Mouse (Mus musculus): ENCODE results near the gene Sult2b1. TPM values are rescaled to one million over a fixed set of nuclear protein-coding genes. Genes with fewer than 3 reads are reported as not detected.

Sult2b1 gene
- total and polyA plus RNA-seq, 3 experiments, result 0.17 to 0.29 TPM; not detected in 1

DNA sequence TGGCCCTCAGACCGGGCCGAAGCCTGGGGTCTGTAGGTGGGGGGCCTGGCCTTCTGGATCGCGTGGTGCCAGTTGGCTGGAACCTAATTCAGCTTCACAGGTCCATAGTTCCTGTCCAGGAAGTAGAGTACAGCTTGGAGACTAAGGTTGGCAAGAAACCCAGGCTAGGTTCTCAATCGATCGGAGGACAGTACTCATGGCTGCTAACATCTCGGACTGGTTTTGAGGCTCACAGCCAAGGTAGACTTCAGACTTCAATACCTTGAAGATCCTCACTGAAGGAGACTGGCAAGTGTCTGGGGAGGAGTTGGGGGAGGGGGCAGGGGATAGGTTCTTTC lies 63.3 kb downstream of the Sult2b1 start:
- Histone ChIP-seq H3K4me1 (ENCODE audit: control insufficient read depth in 1 of 2, insufficient read depth in 2 of 2) (peaks cover 7 to 26% of the 10 kb centered on the region in 2 experiments; a peak in 3 of 4 replicates), H3K4me3 (replicated peaks in 1 of 3; ENCODE audit: low read depth in 2 of 3, low read length in 2 of 3, poor library complexity in 1 of 3) (no peak overlapping the region), H3K9ac (ENCODE audit: insufficient read depth, low read depth) (no peak overlapping the region), H3K27ac (ENCODE audit: insufficient read depth, low read depth) (no peak overlapping the region), H3K79me2 (replicated peaks; ENCODE audit: control insufficient read depth, extremely low read depth, insufficient read depth, poor library complexity, severe bottlenecking) (peaks cover 31% of the 10 kb centered on the region), H3K9me3 (replicated peaks; ENCODE audit: low read length) (no peaks in the 10 kb centered on the region), H3K4me2 (ENCODE audit: insufficient read depth, low read depth, poor library complexity, severe bottlenecking) (no peak overlapping the region), H3K27me3 (replicated peaks) (no peaks in the 10 kb centered on the region), H3K36me3 (replicated peaks in 1 of 2; ENCODE audit: control insufficient read depth in 1 of 2, insufficient read depth in 1 of 2, low read length in 1 of 2) (peaks cover 70 to 79% of the 10 kb centered on the region in 2 experiments)
- dilution Hi-C loops (cut with MboI; ENCODE audit: extremely low pct_ligation_motif_present, extremely low pct_unique_long_range_greater_than_20kb, low sequenced_read_pairs), result no loop called here
- in situ Hi-C loops (cut with MboI; ENCODE audit: low pct_ligation_motif_present, low pct_unique_long_range_greater_than_20kb, low sequenced_read_pairs), result no loop called here
- no peak for DNase-seq (ENCODE audit: extremely low read depth)
- TF ChIP-seq POLR2AphosphoS2 (IDR thresholded peaks at IDR 0.05; ENCODE audit: low read depth, low read length) (peak; percentile 80), NELFE (IDR thresholded peaks at IDR 0.05; ENCODE audit: low read depth, low read length) (no peak)

- Histone ChIP-seq H3K36me3 (replicated peaks in 1 of 2; ENCODE audit: control insufficient read depth in 1 of 2, insufficient read depth in 1 of 2, low read length in 1 of 2) (peaks cover 65 to 76% of the 10 kb centered on the region in 2 experiments), H3K4me3 (replicated peaks in 1 of 3; ENCODE audit: low read depth in 2 of 3, low read length in 2 of 3, poor library complexity in 1 of 3) (peak within 1 kb of the TSS in 1 of 3 experiments; percentile 100)
- no peak for TF ChIP-seq BHLHE40 (IDR thresholded peaks at IDR 0.05; ENCODE audit: low read depth, low read length)
- TF ChIP-seq MAX (IDR thresholded peaks at IDR 0.05; ENCODE audit: low read length), result no peak
- TF ChIP-seq CTCF (conservative IDR thresholded peaks at IDR 0.05 in 1 of 2, IDR thresholded peaks at IDR 0.05 in 1 of 2; ENCODE audit: low read depth in 2 of 2, low read length in 2 of 2), result peak in 1 of 2 experiments; percentile 26; a peak in 2 of 4 replicates
- 0 out of 2 replicates have a peak, but pooled peaks have one; percentile 16 for TF ChIP-seq NELFE (IDR thresholded peaks at IDR 0.05; ENCODE audit: low read depth, low read length)
Measured at GRCm38 (mm10) chr7:45720413-45721233, 63.8 kb downstream of the Sult2b1 start, which contains the start of gene Fam83e. Fam83e (plus strand) TSS chr7:45721212.

GRCm38 (mm10) chr7:45719738-45720412 lies 64.6 kb downstream of the Sult2b1 start:
- H3K36me3 ChIP-seq (replicated peaks in 1 of 2; ENCODE audit: control insufficient read depth in 1 of 2, insufficient read depth in 1 of 2, low read length in 1 of 2), result peaks cover 57 to 71% of the 10 kb centered on the region in 2 experiments
- peak overlapping the region; percentile 39 for H3K4me2 ChIP-seq (ENCODE audit: insufficient read depth, low read depth, poor library complexity, severe bottlenecking)
- DNase-seq (ENCODE audit: extremely low read depth), result no peak
- in situ Hi-C loops (cut with MboI; ENCODE audit: low pct_ligation_motif_present, low pct_unique_long_range_greater_than_20kb, low sequenced_read_pairs) (no loop called here), dilution Hi-C loops (cut with MboI; ENCODE audit: extremely low pct_ligation_motif_present, extremely low pct_unique_long_range_greater_than_20kb, low sequenced_read_pairs) (no loop called here)
- peak overlapping the region in 2 of 3 experiments; percentile 95 to 100 for H3K4me3 ChIP-seq (replicated peaks in 1 of 3; ENCODE audit: low read depth in 2 of 3, low read length in 2 of 3, poor library complexity in 1 of 3)
- H3K79me2 ChIP-seq (replicated peaks; ENCODE audit: control insufficient read depth, extremely low read depth, insufficient read depth, poor library complexity, severe bottlenecking), result peaks cover 36% of the 10 kb centered on the region
- TF ChIP-seq POLR2AphosphoS2 (IDR thresholded peaks at IDR 0.05; ENCODE audit: low read depth, low read length) (peak; percentile 31; the same call in 1 of the 2 replicates), ZNF384 (IDR thresholded peaks at IDR 0.05; ENCODE audit: low read depth, low read length) (no peak), NRF1 (IDR thresholded peaks at IDR 0.05; ENCODE audit: low read depth, low read length) (no peak), HCFC1 (IDR thresholded peaks at IDR 0.05; ENCODE audit: low read depth, low read length) (no peak)
- H3K9ac ChIP-seq (ENCODE audit: insufficient read depth, low read depth), result peak overlapping the region; percentile 98; the same call in 1 of the 2 replicates
- no peaks in the 10 kb centered on the region for H3K27me3 ChIP-seq (replicated peaks)
- H3K4me1 ChIP-seq (ENCODE audit: control insufficient read depth in 1 of 2, insufficient read depth in 2 of 2), result peaks cover 7 to 35% of the 10 kb centered on the region in 2 experiments; a peak in 3 of 4 replicates
- peak overlapping the region; percentile 4; the same call in 1 of the 2 replicates for H3K27ac ChIP-seq (ENCODE audit: insufficient read depth, low read depth)
- no peaks in the 10 kb centered on the region for H3K9me3 ChIP-seq (replicated peaks; ENCODE audit: low read length)

More at GRCm38 (mm10) chr7:45720413-45721233, 63.8 kb downstream of the Sult2b1 start, which contains the start of gene Fam83e:
- peaks cover 35% of the 10 kb centered on the region for H3K79me2 ChIP-seq (replicated peaks; ENCODE audit: control insufficient read depth, extremely low read depth, insufficient read depth, poor library complexity, severe bottlenecking)
- DNase-seq (ENCODE audit: extremely low read depth), result no peak
- no peaks in the 10 kb centered on the region for H3K27me3 ChIP-seq (replicated peaks)
- H3K27ac ChIP-seq (ENCODE audit: insufficient read depth, low read depth), result 0 out of 2 replicates have a peak within 1 kb of the TSS, but pooled peaks have one; percentile 4
- no peaks in the 10 kb centered on the region for H3K9me3 ChIP-seq (replicated peaks; ENCODE audit: low read length)
- H3K9ac ChIP-seq (ENCODE audit: insufficient read depth, low read depth), result 0 out of 2 replicates have a peak within 1 kb of the TSS, but pooled peaks have one; percentile 98
- in situ Hi-C loops (cut with MboI; ENCODE audit: low pct_ligation_motif_present, low pct_unique_long_range_greater_than_20kb, low sequenced_read_pairs) (no loop called here), dilution Hi-C loops (cut with MboI; ENCODE audit: extremely low pct_ligation_motif_present, extremely low pct_unique_long_range_greater_than_20kb, low sequenced_read_pairs) (no loop called here)
- peaks cover 7 to 32% of the 10 kb centered on the region in 2 experiments; a peak in 3 of 4 replicates for H3K4me1 ChIP-seq (ENCODE audit: control insufficient read depth in 1 of 2, insufficient read depth in 2 of 2)
- peak within 1 kb of the TSS; percentile 39; the same call in 1 of the 2 replicates for H3K4me2 ChIP-seq (ENCODE audit: insufficient read depth, low read depth, poor library complexity, severe bottlenecking)

All from CH12.LX (cell line).